In the genomic region with DNA sequence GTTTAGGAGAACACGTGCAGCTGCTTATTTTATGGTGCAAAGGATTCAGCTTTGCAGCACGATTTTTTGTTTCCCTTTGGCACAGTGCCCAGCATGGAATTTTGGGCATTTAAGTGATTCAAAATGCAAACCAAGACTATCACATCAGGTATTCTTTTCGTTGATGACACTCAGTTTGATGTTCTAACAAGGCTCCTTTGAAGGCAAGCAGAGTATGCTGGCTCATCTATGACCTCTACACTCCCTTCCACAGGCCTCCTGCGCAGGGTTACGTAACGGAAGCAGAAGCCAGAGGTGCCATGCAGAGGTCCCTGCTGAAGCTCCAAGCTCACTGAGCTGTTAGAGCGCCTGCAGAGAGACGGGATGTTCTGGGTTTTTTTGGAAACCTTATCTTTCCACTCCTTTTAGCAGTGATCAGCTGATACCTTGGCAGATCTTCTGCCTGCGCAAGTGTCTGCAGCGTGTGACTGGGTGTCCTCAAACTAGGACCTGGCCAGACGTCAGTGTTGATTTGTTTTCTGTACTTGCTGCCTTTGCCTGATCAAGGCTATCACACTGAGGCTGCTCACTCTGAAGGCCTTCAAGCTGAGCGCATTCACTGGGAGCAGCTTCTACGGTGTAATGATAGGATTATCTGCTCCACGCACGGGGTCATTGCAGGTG, we compare ENCODE assay signal across 8 mouse cellular contexts. TPM values are rescaled to one million over a fixed set of nuclear protein-coding genes. Genes with fewer than 3 reads are reported as not detected.
A peak's percentile ranks its signal among the peaks of the same experiment; 100 is the strongest.
DNase-seq lines count a peak whose midpoint lies in the region; ATAC-seq and TF ChIP-seq lines count a peak whose summit lies in the region.

No protein-coding gene starts in this region.

- H3K27ac ChIP-seq in embryonic facial prominence, embryonic 14.5 days (replicated peaks; ENCODE audit: low read depth, low read length), result peak overlapping the region; percentile 55; the same call in 1 of the 2 replicates
- H3K27ac ChIP-seq in liver, embryonic 16.5 days (ENCODE audit: low read length), result peak overlapping the region; percentile 46
- no peak overlapping the region for H3K27ac ChIP-seq in hindbrain, postnatal 0 days

- H3K9me3 ChIP-seq in embryonic facial prominence, embryonic 14.5 days (ENCODE audit: control insufficient read depth, low read length), result no peaks in the 10 kb centered on the region
- H3K9me3 ChIP-seq in liver, embryonic 16.5 days (replicated peaks; ENCODE audit: control insufficient read depth, low read length), result no peaks in the 10 kb centered on the region
- no peaks in the 10 kb centered on the region for H3K9me3 ChIP-seq in hindbrain, postnatal 0 days (ENCODE audit: low read length)

- no peaks in the 10 kb centered on the region for H3K36me3 ChIP-seq in embryonic facial prominence, embryonic 14.5 days (ENCODE audit: control insufficient read depth, insufficient read depth, low read length)
- H3K36me3 ChIP-seq in liver, embryonic 16.5 days (ENCODE audit: control insufficient read depth, insufficient read depth), result no peaks in the 10 kb centered on the region
- H3K36me3 ChIP-seq in hindbrain, postnatal 0 days (ENCODE audit: insufficient read depth, low read length), result no peaks in the 10 kb centered on the region

- H3K9ac ChIP-seq in embryonic facial prominence, embryonic 14.5 days (ENCODE audit: low read depth, low read length), result no peak overlapping the region
- H3K9ac ChIP-seq in liver, embryonic 16.5 days (ENCODE audit: low read depth, low read length), result no peak overlapping the region
- no peak overlapping the region for H3K9ac ChIP-seq in hindbrain, postnatal 0 days (replicated peaks; ENCODE audit: low read length)

- H3K4me3 ChIP-seq in embryonic facial prominence, embryonic 14.5 days (ENCODE audit: low read depth, low read length), result no peak overlapping the region
- H3K4me3 ChIP-seq in liver, embryonic 16.5 days (ENCODE audit: low read depth, low read length), result no peak overlapping the region
- no peak overlapping the region for H3K4me3 ChIP-seq in hindbrain, postnatal 0 days (ENCODE audit: low read length)

- peak; percentile 81 for DNase-seq in gastrocnemius, adult 18-20 months (ENCODE audit: low spot score)
- DNase-seq in gastrocnemius, postnatal 14 days, result no peak
- DNase-seq in MN1 (ENCODE audit: low spot score), result peak; percentile 61
- DNase-seq in embryonic facial prominence, embryonic 14.5 days (ENCODE audit: low spot score), result peak; percentile 68
- peak; percentile 48 for DNase-seq in heart, postnatal 25 days (ENCODE audit: low spot score)
- DNase-seq in urinary bladder, adult 2 months (ENCODE audit: low spot score), result no peak
- no peak for DNase-seq in hindbrain, postnatal 0 days (ENCODE audit: low spot score)

- 59% methylated on average over 15 of the region's 15 CpGs for WGBS in embryonic facial prominence, embryonic 14.5 days
- 34% methylated on average over 15 of the region's 15 CpGs for WGBS in liver, embryonic 16.5 days (ENCODE audit: insufficient replicate concordance)
- WGBS in hindbrain, postnatal 0 days, result 69% methylated on average over 15 of the region's 15 CpGs

- peaks cover 12% of the 10 kb centered on the region; the same call in 1 of the 2 replicates for H3K4me1 ChIP-seq in embryonic facial prominence, embryonic 14.5 days (ENCODE audit: control insufficient read depth, insufficient read depth, low read length)
- peaks cover 62% of the 10 kb centered on the region for H3K4me1 ChIP-seq in liver, embryonic 16.5 days (ENCODE audit: control insufficient read depth, low read depth, low read length)
- H3K4me1 ChIP-seq in hindbrain, postnatal 0 days (ENCODE audit: insufficient read depth, low read length), result 0 out of 2 replicates have a peak, but pooled peaks cover 5% of the 10 kb centered on the region

- intact Hi-C loops in gastrocnemius, postnatal 14 days (cut with DNase I; ENCODE audit: low total_unique reads), result no loop called here
- intact Hi-C loops in heart, postnatal 25 days (cut with DNase I), result loop anchor here (2.0 to 10.0 kb wide), 3 partner anchors 47 to 125 kb away; a partner anchor contains a TSS

- no peak overlapping the region for H3K4me2 ChIP-seq in embryonic facial prominence, embryonic 14.5 days (ENCODE audit: low read depth, low read length)
- H3K4me2 ChIP-seq in liver, embryonic 16.5 days (ENCODE audit: low read depth, low read length), result no peak overlapping the region; the same call in 1 of the 2 replicates
- H3K4me2 ChIP-seq in hindbrain, postnatal 0 days (ENCODE audit: low read depth, low read length), result no peak overlapping the region

- no peak for ATAC-seq in embryonic facial prominence, embryonic 14.5 days (ENCODE audit: low read depth)
- ATAC-seq in liver, embryonic 16.5 days (ENCODE audit: low read depth), result peak; percentile 61
- ATAC-seq in hindbrain, postnatal 0 days, result no peak

- TF ChIP-seq CTCF in hindbrain, postnatal 0 days (IDR thresholded peaks at IDR 0.05; ENCODE audit: low read depth), result no peak

- no peaks in the 10 kb centered on the region for H3K27me3 ChIP-seq in embryonic facial prominence, embryonic 14.5 days (replicated peaks; ENCODE audit: control insufficient read depth, insufficient read depth, low read length)
- no peaks in the 10 kb centered on the region for H3K27me3 ChIP-seq in liver, embryonic 16.5 days (ENCODE audit: control insufficient read depth, insufficient read depth, low read depth, low read length)
- no peaks in the 10 kb centered on the region for H3K27me3 ChIP-seq in hindbrain, postnatal 0 days (ENCODE audit: insufficient read depth, low read length)

RNA-seq across cellular contexts. Expression of a gene that starts 3.0 kb away (rescaled TPM):
- total RNA-seq in gastrocnemius, adult 18-20 months (2021), result 1 to 10 TPM; 6.8 to 8.2 TPM
- total RNA-seq in gastrocnemius, postnatal 14 days (2021), result 1 to 10 TPM; 3.1 to 3.2 TPM
- 16.0 and 16.1 TPM in 2 replicates for polyA plus RNA-seq in embryonic facial prominence, embryonic 14.5 days (2014; fragmentation: Nextera tagmentation; extraction: Ambion mirVana)
- 10 to 100 TPM; 41.5 to 55.2 TPM for total RNA-seq in heart, postnatal 25 days (2021)
- polyA plus RNA-seq in liver, embryonic 16.5 days (2015; fragmentation: Nextera tagmentation; extraction: Ambion mirVana), result 9.8 and 10.4 TPM in 2 replicates
- polyA plus RNA-seq in urinary bladder, adult 2 months (2012; rRNA removed), result 14.2 and 14.4 TPM in 2 replicates
- total RNA-seq in hindbrain, postnatal 0 days (2014; rRNA removed), result 11.9 and 17.8 TPM in 2 replicates
- polyA plus RNA-seq in hindbrain, postnatal 0 days (2015; fragmentation: Nextera tagmentation; extraction: Ambion mirVana), result 16.7 and 18.4 TPM in 2 replicates

Comparison
In these comparisons a context has a peak if more than half of its experiments do, and no peak if none do; other contexts are left out.
1. DNase-seq: peak in gastrocnemius, adult 18-20 months (single experiment), MN1 (single experiment), embryonic facial prominence, embryonic 14.5 days (single experiment) and heart, postnatal 25 days (single experiment); none in gastrocnemius, postnatal 14 days (single experiment), urinary bladder, adult 2 months (single experiment) and hindbrain, postnatal 0 days (single experiment).